Mouse (Mus musculus): ENCODE results near the gene Cldn19.

DNA sequence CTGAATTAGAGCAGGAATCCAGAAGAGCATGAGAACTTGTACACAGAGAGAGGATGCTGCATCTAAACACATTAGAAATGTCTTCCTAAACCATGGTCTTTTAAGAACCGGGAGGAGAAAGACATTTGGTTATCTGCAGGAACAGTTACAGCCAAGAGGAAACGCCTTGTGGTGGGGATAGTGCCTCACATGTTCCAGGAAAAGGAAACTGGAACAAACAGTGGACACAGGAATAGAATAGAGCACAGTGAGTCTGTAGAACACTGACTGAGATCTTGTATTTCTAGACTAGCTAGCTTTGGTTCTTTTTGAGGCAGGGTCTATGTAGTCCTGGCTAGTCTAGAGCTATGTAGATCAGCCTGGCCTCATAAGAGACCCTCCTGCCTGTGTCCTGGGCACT, 20.0 kb downstream of the Cldn19 start:
- TF ChIP-seq CTCF (IDR thresholded peaks at IDR 0.05; ENCODE audit: low read depth, low read length) (no peak), POLR2A (IDR thresholded peaks at IDR 0.05; ENCODE audit: extremely low read depth, insufficient read depth, low read length) (no peak)
